Mouse (Mus musculus) gonadal fat pad, adult 2 months (tissue): Measurements from ENCODE around the gene Morc1. TPM values are rescaled to one million over a fixed set of nuclear protein-coding genes. Genes with fewer than 3 reads are reported as not detected.

Experiments used
- DNase-seq: peaks from one replicate; pipeline ENCODE4 v3.0.0-alpha.2; 2012; ENCODE audit warnings: low read depth
- polyA plus RNA-seq: library from polyadenylated mRNA; depleted of rRNA; stranded (reverse); fragments of >200 nt; gene quantifications from 2 replicates; pipeline ENCODE4 v1.2.3, GENCODE M21; 2012; rRNA removed

Gene Morc1
- polyA plus RNA-seq, 1 experiment: 0.07 TPM

- no peak for DNase-seq
These were observed 195.1 kb downstream of the Morc1 start for GRCm38 (mm10) chr16:48626186-48626585.

GRCm38 (mm10) chr16:48627296-48627695, 196.3 kb downstream of the Morc1 start:
- DNase-seq: no peak

- no peak for DNase-seq
These were observed 198.7 kb downstream of the Morc1 start for GRCm38 (mm10) chr16:48629710-48630109.

- no peak for DNase-seq
These were observed 199.4 kb downstream of the Morc1 start for GRCm38 (mm10) chr16:48630466-48630865.

- DNase-seq: no peak
These were observed 201.3 kb downstream of the Morc1 start for GRCm38 (mm10) chr16:48632351-48632750.

- DNase-seq: no peak
These were observed 215.2 kb downstream of the Morc1 start for GRCm38 (mm10) chr16:48646246-48646645.

- DNase-seq: no peak
These were observed 240.7 kb downstream of the Morc1 start for GRCm38 (mm10) chr16:48671696-48672095.

- DNase-seq: no peak
These were observed 241.6 kb downstream of the Morc1 start for GRCm38 (mm10) chr16:48672664-48673063.

- DNase-seq: no peak
These were observed 244.6 kb downstream of the Morc1 start for GRCm38 (mm10) chr16:48675607-48676006.

GRCm38 (mm10) chr16:48676205-48676604, 245.2 kb downstream of the Morc1 start:
- no peak for DNase-seq

- no peak for DNase-seq
These were observed 246.3 kb downstream of the Morc1 start for GRCm38 (mm10) chr16:48677381-48677780.

- DNase-seq: no peak
These were observed 247.0 kb downstream of the Morc1 start for GRCm38 (mm10) chr16:48678029-48678428.

Other genes with a start within 250 kb of the Morc1 start
- gene Dppa4, start 147.5 kb upstream of the Morc1 start, polyA plus RNA-seq: not detected in 2 replicates
- not detected in 2 replicates for gene Dppa2, start 127.3 kb upstream of the Morc1 start, polyA plus RNA-seq
- gene Gm5485, start 18.8 kb upstream of the Morc1 start, polyA plus RNA-seq: not detected in 2 replicates